Mouse (Mus musculus) gastrocnemius, postnatal 14 days (tissue): ENCODE measurements around the gene Gm266. TPM values are rescaled to one million over a fixed set of nuclear protein-coding genes. Genes with fewer than 3 reads are reported as not detected.

Source experiments
- DNase-seq: peaks from one replicate; pipeline ENCODE4 v3.0.0; 2021; ENCODE audit warnings: mixed read lengths
- intact Hi-C: fragments of 180-260 bp; cut with DNase I; formaldehyde crosslinking; loops from one replicate; pipeline ENCODE4 v1.15.1; 2025; ENCODE audit warnings: low total_unique reads
- total RNA-seq, 2 experiments: library from RNA; stranded (reverse); gene quantifications; 2 replicates each; pipeline ENCODE4 v1.2.3; 2021

The Gm266 gene
- total RNA-seq, 2 experiments from 2014 or later = 1.7 to 3.4 TPM

DNA sequence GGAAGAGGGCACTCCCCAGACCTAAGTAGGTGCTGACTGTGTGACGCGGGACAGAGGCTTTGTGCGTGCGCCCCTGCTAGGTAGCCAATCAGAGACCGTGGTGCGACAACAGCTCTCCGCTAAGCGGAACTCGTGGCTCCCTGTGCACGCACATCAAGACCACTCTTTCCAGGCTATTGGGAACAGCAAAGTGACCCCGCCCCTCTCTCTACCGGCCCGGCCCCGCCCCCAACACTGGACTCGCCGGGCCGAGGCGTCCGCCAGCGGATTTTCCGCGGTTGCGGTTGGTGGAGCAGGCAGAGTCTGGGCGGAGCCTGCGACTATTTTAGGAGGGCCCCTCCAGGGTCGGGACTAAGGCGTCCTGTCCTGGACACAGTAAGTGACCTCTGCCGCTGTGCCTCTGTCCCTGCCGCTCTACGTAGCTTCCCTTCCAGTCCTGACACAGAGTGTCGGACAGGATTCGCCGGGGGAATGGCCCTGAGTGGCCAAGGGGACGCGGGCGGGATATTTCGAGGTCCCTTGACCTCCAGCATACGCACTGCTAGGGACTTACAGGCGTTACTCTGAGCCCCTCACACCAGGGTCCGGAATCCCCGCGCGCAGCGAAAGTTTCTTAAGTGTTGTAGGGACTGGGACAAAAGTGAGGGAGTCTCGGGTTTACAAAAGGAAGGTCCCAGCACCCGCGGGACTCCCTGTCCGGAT lies 43.2 kb downstream of the Gm266 start, which contains the start of gene Tnfaip2:
Gene Tnfaip2, plus strand, starts transcription at position 161 of the 702 bp plus-strand sequence.
- peak; percentile 88 for DNase-seq
- intact Hi-C loops = no loop called here

DNA sequence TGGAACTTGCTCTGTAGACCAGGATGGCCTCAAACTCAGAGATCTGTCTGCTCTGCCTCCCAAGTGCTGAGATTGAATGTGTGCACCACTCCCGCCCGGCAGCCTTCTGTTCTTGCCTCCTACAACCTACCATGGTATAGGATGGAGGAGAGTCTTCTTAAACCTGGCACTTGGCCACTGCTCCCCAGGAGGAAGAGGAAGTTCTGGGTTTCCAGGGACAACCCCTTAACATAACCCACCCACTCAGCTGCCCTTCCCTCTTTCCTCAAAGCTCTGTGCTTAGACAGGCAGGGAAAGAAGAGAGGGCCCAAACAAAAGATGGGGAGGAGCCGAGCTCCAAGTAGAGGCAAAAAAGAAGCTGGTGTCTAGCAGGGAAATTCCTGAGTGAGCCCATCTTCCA lies 44.1 kb downstream of the Gm266 start:
- intact Hi-C loops = no loop called here

DNA sequence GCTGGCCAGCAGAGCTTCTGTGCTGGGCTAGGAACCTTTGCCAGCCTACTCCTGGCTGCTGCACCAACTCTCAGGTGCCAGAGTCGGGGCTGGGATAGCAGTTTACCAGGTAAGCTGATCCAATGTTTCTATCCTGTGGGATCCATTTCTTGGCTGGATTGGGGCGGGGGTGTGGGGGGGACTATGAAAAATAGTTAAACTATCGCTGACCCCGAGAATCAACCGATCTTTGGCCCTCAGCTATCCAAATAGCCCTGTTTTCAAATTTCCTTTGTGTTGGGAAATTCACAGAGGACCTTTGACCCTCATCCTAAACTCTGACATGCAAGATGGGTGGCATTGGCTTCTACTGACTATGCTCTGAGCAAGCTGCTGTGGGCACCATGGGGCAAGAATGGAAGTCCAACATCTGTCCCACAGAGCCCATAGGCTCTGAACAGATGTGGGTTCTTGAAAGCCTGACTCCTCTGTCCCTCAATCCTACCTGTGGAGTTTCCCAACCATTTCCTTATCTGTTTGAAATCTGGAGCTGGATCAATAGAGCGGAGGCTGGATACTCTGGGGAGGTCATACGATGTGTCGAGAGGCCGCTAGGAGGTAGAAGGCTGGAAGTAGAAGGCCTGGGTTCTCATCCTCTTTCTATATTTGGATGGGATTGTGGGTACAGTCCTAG lies 44.8 kb downstream of the Gm266 start:
- DNase-seq = no peak
- intact Hi-C loops = no loop called here

More for the DNA sequence above, 44.1 kb downstream of the Gm266 start:
- DNase-seq = no peak

DNA sequence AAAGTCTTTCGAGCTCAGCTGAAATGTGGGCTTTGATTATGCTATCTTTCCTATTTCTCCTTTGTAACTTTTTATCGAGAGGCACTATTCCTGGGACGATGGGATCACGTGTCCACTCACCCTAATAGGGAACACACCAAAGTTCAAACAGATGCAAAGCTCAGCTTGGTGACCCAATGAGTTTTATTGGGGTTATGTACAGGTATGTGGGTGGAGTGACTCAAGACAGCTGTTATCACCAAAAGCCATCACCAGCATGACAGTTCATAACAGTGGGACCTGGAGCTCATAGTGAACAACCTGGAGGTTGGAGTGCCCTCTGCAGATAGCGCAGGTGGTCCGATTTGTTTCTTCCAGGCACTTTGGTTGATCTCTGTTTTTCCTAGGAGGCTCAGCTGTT lies 46.8 kb downstream of the Gm266 start:
- intact Hi-C loops = no loop called here
- DNase-seq = no peak

DNA sequence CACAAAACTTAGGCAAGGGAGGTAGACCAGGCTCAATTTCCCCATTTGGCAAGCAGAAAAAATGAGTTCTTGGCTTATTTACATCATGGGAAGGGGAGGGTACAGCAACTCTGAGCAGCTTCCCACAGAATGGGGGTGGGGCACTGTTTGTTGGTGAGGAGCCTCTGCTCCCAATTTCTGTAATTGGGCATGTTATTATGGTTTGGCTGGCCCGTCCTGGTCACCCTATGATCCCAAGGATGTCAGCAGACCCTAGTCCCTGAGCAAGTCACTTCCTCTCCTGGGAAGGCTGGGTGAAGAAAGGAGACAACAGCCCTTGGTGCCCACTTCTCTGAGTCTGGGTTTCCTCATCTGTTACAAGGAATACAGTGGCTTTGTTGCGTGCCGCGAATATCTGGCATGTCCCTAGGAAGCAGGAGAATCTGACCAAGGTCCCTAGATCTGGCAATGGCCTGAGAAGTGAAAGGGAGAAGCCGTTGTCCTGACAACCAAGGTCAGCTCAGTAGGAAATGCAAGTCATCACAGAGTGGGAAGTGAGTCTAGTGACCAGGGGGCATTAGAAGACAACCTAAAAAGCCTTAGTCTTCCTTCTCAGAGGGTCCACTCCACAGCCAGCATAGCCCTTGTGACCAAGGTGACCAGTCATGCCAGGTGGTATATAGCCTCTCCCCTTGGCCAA lies 48.3 kb downstream of the Gm266 start:
- DNase-seq = no peak
- intact Hi-C loops = no loop called here

DNA sequence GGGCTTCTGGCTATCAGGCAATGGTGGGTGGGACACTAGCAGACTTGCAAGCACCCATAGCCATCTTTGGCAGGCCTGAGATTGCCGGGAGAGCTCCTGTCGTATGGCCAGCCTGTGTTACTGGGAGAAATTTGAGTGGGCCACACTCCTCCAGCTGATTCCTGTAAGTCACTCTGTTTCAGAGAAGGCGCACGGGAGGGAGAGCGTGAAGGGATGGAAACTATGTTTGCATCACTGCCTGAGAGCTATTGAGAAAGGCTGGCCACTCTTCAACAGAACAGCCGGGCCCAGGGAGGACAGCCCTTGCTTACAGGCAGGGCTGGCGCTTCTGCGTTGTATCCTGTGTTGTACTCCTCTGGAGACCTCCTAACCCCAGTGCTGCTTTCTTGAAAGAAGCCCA lies 49.0 kb downstream of the Gm266 start:
- DNase-seq = no peak
- intact Hi-C loops = no loop called here

DNA sequence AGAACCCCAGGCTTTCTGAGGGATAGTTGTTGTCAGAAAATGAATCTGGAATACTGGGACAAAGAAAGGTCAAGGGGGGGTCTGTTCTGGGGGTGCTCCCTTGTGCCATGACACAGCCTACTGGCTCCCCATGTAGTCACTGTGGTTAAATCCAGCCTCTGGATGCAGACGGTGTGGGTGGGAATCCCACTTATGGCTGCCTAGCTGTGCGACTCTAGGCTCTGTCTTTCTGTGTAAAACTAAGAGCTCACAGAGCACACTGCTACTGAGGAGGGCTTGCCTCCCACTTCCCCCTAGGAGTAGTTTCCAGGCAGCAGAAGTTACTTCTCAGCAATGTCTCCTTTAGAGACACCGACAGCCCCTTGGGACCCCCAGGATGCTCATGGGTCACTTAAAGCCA lies 49.5 kb downstream of the Gm266 start:
- intact Hi-C loops = no loop called here
- no peak for DNase-seq

DNA sequence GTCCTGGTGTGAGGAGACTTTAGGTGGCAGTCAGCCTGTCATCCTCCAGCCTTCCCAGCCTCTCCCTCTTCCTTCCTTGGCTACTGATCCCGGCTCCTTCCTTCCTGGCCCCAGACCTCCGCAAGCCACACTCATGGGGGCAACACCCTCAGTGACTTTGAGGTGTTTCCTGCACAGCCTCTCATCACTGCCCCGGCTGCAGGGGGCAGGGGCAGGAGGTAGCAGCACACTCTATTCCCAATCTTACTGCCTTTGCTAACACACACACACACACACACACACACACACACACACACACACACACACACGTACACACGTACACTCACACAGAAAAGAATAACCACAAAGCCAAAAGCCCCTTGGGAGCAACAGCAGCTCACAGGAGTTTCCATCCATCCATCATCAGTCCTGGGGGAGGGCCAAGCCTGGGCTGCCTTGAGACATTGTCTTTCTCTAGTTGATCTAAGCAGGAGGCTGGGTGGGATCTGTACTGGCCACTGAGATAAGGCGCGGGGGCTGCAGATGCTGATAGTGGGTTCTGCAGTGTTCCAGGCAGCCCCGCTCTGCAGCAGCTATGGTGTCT lies 50.8 kb downstream of the Gm266 start:
- DNase-seq = no peak
- intact Hi-C loops = no loop called here

Other genes with a start within 250 kb of the Gm266 start
- under 1 TPM in 1 of 2 experiments, not detected in 1; 0.25 TPM for gene Amn, start 214.7 kb downstream of the Gm266 start, total RNA-seq
- gene Cdc42bpb, start 108.1 kb downstream of the Gm266 start, total RNA-seq = 10 to 100 TPM; 32.2 to 34.1 TPM
- not detected for gene Lbhd2, start 79.0 kb downstream of the Gm266 start, total RNA-seq
- gene Exoc3l4, start 68.8 kb downstream of the Gm266 start, total RNA-seq = 10 to 100 TPM; 12.8 to 23.8 TPM
- 10 to 100 TPM; 22.7 to 46.6 TPM for gene Tnfaip2, start 43.4 kb downstream of the Gm266 start, total RNA-seq
- 100 to 1,000 TPM; 111 to 128 TPM for gene Eif5, start 52.2 kb upstream of the Gm266 start, total RNA-seq
- gene Mark3, start 88.7 kb upstream of the Gm266 start, total RNA-seq = 10 to 100 TPM; 48.7 to 51.8 TPM
- gene Ckb, start 186.5 kb upstream of the Gm266 start, total RNA-seq = 10 to 100 TPM; 19.8 to 32.6 TPM
- gene Trmt61a, start 192.3 kb upstream of the Gm266 start, total RNA-seq = 1 to 10 TPM; 2.7 to 4.7 TPM
- gene Bag5, start 227.4 kb upstream of the Gm266 start, total RNA-seq = 10 to 100 TPM; 14.9 to 17.2 TPM
- 10 to 100 TPM; 34.2 to 35.6 TPM for gene Apopt1, start 227.4 kb upstream of the Gm266 start, total RNA-seq